Mouse (Mus musculus) kidney, embryonic 16.5 days (tissue): ENCODE data around the gene Cenpu. TPM values are rescaled to one million over a fixed set of nuclear protein-coding genes. Genes with fewer than 3 reads are reported as not detected.

ENCODE experiments used
- ATAC-seq: fragments of 200-750 bp; cut with Nextera tagmentation; 2 replicates; pipeline ENCODE4 v1.8.0; 2017; ENCODE audit warnings: moderate TSS enrichment; ENCODE audit not compliant: low FRiP score, low TSS enrichment
- H3K27ac ChIP-seq: fragments of 300-500 bp; sonication (generic); 2 replicates; pipeline ENCODE4 v1.5.1; 2014; ENCODE audit warnings: low read length
- H3K27me3 ChIP-seq: fragments of 300-500 bp; sonication (generic); 2 replicates; pipeline ENCODE4 v1.6.1; 2014; ENCODE audit warnings: low read length, control low read depth, mixed read lengths; ENCODE audit not compliant: insufficient read depth
- H3K36me3 ChIP-seq: fragments of 300-500 bp; sonication (generic); 2 replicates; pipeline ENCODE4 v1.6.1; 2014; ENCODE audit warnings: low read length, control low read depth, mixed read lengths; ENCODE audit not compliant: insufficient read depth
- H3K4me1 ChIP-seq: fragments of 300-500 bp; sonication (generic); 2 replicates; pipeline ENCODE4 v1.6.1; 2014; ENCODE audit warnings: low read length, control low read depth, mixed read lengths; ENCODE audit not compliant: insufficient read depth
- H3K4me2 ChIP-seq: fragments of 300-500 bp; sonication (generic); replicated peaks from 2 replicates; pipeline ENCODE4 v1.6.1; 2014; ENCODE audit warnings: low read depth, low read length
- H3K4me3 ChIP-seq: fragments of 300-500 bp; sonication (generic); 2 replicates; pipeline ENCODE4 v1.5.1; 2014; ENCODE audit warnings: mild to moderate bottlenecking, low read length
- H3K9ac ChIP-seq: fragments of 300-500 bp; sonication (generic); replicated peaks from 2 replicates; pipeline ENCODE4 v1.6.1; 2014; ENCODE audit warnings: low read length
- H3K9me3 ChIP-seq: fragments of 300-500 bp; sonication (generic); 2 replicates; pipeline ENCODE4 v1.6.1; 2016; ENCODE audit warnings: low read length, control low read depth
- WGBS: fragments of 180-500 bp; shearing (Covaris S2); extraction: QIAGEN DNeasy Blood & Tissue Kit; methylation state at CpG from one replicate; pipeline ENCODE4 v1.1.7; 2014; 5-methylcytosine and 5-hydroxymethylcytosine counted together
- polyA plus RNA-seq: library from polyadenylated mRNA; unstranded; fragments of >200 nt; fragmentation: Nextera tagmentation; extraction: Ambion mirVana; gene quantifications from 2 replicates; pipeline ENCODE4 v1.2.1, GENCODE M21; 2015

Gene Cenpu
- polyA plus RNA-seq, result 17.2 and 18.2 TPM in 2 replicates

DNA sequence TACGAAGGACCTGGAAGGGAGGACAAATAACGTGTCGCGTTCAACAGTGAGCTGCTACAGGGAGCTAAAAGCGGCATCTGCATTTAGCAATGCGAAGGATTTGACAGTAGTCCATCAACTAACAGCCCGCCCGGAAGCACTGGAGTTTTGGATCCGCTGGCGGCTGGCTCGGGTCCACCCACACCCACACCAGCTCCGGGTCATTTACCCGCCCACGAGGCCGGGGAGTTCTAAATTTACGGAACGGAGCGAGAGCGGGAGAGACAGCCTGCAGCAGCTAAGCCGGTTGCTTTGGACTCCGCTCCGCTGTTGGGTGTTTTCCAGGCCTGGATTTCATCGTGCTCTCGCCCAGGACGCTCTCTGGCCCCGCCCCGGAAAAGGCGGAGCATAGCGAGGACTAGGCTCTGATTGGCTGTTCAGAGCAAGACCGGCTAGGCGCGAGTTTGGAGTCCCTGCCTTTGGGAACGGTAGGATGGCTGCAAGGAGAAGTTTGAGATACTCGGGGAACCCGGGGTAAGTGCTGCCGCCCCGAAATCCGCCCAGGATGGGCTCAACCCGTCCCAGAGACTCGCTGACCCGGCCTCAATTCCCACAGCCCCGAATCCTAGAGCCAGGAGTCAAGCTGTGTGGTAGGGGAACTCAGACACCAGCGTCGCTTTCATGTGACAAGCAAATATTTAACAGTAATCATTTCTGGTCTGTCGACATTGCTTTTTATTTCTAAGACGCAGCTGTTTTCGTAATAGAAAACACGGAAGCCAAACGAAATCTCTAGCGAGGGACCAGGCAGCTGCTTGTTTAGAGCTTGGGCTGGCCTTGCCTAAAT lies at the start of gene Cenpu:
Cenpu (plus strand) TSS at position 414 of the 826 bp plus-strand sequence.
- Histone ChIP-seq H3K4me2 (peak within 1 kb of the TSS; percentile 62), H3K4me1 (peaks cover 17% of the 10 kb centered on the region), H3K9ac (peak within 1 kb of the TSS; percentile 69), H3K27ac (peak within 1 kb of the TSS; percentile 84; the same call in 1 of the 2 replicates), H3K9me3 (no peaks in the 10 kb centered on the region), H3K36me3 (no peaks in the 10 kb centered on the region), H3K27me3 (no peaks in the 10 kb centered on the region), H3K4me3 (peak within 1 kb of the TSS; percentile 70)
- under 1% methylated on average over 50 of the region's 50 CpGs for WGBS
- ATAC-seq, result peak; percentile 99

DNA sequence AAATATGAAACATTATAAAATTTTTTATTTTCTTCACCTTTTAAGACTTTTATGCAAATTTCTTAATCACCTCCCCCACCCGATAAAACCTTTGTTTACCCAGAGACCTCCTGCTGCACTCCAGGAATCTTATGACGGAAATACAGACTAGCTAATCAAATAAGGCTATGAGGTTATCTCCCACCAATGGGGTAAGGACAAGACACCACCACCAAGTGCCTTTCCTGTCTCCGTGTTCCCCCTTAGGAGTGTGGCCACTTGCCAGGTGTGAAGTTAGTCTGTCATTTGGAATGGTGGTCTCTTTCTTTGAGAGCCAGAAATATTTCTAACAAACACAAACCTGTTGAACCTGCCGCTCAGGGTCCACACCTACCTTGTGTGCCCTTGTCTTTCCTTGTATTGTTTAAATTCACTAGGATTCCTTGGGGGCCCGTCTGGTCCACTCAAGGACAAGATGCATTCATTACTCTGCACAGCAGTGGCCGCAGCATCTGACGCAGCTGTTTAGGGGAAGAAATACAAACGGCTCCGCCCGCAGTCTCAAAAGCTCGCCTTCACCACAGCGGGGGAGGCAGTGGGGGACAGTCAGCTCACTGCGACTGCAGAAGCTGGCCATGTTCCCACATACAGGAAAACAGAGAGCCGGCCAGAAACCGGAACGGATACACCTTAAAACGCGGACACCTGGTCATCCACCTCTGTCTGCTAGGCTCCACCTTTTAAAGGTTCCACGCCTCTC lies 49.3 kb upstream of the Cenpu start:
- no peaks in the 10 kb centered on the region for H3K27me3 ChIP-seq
- no peak for ATAC-seq

DNA sequence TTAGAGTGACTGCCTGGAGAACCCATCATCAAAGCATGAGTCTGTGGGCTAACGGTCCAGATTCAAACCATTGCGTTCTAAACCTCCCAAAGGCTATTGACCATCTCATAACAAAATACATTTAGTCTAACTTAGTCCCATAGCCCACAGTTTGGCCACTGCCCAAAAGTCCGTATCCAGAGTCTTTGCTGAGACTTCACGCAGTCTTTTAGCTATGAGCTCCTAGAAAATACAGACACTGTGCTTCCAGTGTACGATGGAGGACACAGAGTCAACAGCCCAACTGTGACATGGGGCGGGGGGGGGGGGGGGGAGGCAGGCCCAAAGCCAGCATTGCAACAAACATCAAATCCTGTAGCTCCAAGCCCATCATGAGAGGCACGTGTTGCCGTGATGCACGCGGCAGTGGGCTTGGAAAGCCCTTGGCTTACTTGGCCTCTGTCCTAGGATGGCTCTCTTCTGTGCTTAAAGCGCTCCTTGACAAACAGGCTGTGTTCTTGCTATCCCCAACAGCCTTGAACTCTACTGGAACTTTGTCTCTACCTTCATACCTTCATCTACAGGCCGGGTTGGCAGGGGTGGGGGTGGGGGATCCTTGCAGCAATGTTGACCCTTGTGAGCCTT lies 48.6 kb upstream of the Cenpu start:
- WGBS, result 80% methylated on average over 11 of the region's 12 CpGs
- H3K4me1 ChIP-seq, result peaks cover 41% of the 10 kb centered on the region
- no peak for ATAC-seq

More for the DNA sequence above, 49.3 kb upstream of the Cenpu start:
- Histone ChIP-seq H3K27ac (no peak overlapping the region), H3K9me3 (no peaks in the 10 kb centered on the region), H3K4me1 (peaks cover 41% of the 10 kb centered on the region), H3K9ac (0 out of 2 replicates have a peak overlapping the region, but pooled peaks have one; percentile 22), H3K4me3 (peak overlapping the region; percentile 42), H3K4me2 (peak overlapping the region; percentile 50), H3K36me3 (0 out of 2 replicates have a peak, but pooled peaks cover 5% of the 10 kb centered on the region)
- WGBS, result 25% methylated on average over 19 of the region's 19 CpGs

DNA sequence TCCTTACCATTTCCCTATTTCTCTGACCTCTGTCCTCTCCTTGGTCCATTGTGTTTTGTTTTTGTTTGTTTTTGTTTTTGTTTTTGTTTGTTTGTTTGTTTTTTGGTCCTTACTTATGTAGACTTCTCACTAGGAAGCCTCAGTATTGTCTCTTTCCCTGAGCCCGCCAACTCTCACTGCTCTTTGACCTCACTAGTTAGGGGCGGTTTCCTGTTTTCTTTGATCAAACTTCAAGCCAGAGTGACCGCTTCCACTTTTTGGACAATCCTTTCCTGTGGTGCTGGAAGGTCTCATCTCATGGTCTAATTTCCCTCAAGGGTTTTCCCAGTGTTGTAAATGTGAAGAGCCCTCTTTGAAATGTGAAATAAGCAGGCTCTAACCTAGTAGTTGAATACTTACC lies 47.6 kb upstream of the Cenpu start:
- Histone ChIP-seq H3K4me3 (no peak overlapping the region), H3K27me3 (no peaks in the 10 kb centered on the region), H3K4me2 (no peak overlapping the region), H3K36me3 (0 out of 2 replicates have a peak, but pooled peaks cover 5% of the 10 kb centered on the region), H3K27ac (no peak overlapping the region), H3K9me3 (no peaks in the 10 kb centered on the region), H3K4me1 (peaks cover 35% of the 10 kb centered on the region), H3K9ac (no peak overlapping the region)
- 47% methylated on average over 3 of the region's 3 CpGs for WGBS
- ATAC-seq, result no peak

More for the DNA sequence above, 48.6 kb upstream of the Cenpu start:
- H3K4me3 ChIP-seq, result peak overlapping the region; percentile 42
- H3K27me3 ChIP-seq, result no peaks in the 10 kb centered on the region
- H3K27ac ChIP-seq, result no peak overlapping the region
- 0 out of 2 replicates have a peak overlapping the region, but pooled peaks have one; percentile 22 for H3K9ac ChIP-seq
- H3K9me3 ChIP-seq, result no peaks in the 10 kb centered on the region
- H3K4me2 ChIP-seq, result peak overlapping the region; percentile 50
- 0 out of 2 replicates have a peak, but pooled peaks cover 5% of the 10 kb centered on the region for H3K36me3 ChIP-seq

DNA sequence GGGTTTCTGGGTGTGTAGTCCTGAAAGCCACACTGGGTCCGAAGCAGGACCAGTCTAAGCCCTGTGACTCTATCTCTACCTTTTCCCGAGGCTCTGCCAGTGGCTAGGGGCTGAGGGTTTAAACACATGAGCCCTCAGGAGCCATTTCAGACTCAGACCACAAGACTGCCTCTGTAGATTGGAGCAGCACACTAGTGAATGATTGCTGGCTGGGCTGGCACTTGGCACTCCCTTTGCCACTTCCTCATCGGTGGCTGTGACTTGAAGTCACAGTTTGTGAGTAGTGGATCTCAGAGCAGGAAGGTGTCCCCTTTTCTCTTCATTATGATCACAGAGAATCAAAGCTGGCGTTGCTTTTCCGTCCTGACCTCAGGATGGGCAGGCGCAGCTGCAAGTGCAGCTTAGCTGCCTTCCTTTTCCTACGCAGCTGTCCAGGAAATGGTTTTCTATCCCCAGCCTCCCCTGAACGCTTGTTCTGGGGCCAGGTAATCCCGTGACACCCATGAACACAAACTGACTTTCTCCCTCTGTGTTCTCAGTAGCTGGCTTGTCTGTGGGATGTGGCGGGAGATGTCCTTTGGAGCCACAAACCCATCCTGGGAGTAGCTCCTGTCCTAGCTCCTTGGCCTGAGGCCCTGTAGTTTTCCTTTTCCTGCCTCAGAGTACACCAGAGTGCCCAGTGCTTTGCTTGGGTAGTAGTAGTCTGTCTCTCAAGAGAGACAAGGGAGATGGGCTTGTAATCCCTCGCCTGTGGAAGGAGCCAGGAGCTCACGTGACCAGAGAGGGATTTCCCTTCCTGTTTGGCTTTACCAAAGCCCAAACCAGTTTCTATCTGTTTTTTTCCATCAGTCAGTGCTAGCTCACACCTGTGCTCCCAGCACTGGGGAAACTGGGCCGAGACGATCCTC lies 43.1 kb upstream of the Cenpu start:
- Histone ChIP-seq H3K27me3 (no peaks in the 10 kb centered on the region), H3K9me3 (no peaks in the 10 kb centered on the region), H3K9ac (no peak overlapping the region), H3K4me2 (no peak overlapping the region), H3K36me3 (0 out of 2 replicates have a peak, but pooled peaks cover 5% of the 10 kb centered on the region), H3K4me1 (peaks cover 13% of the 10 kb centered on the region), H3K27ac (no peak overlapping the region), H3K4me3 (no peak overlapping the region)
- no peak for ATAC-seq
- 77% methylated on average over 14 of the region's 14 CpGs for WGBS

DNA sequence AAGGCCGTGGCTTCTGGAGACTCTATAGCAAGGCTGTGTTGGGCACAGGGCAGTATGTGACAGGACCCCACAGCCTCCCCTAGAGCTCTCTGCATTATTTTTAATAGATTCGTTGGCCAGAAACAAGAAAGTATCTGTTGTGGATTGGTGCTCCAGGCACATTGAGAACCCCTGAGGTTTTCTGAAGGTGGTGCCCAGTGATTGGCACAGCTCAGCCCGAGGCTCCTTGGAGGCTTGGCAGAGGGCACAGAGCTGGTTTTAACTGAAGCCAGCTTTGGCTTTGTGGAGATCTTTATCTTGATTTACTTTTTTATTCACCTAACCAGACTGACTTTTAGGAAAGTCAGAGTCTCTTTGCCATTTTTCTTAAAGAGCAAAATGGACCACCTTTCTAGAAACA lies 42.4 kb upstream of the Cenpu start:
- 77% methylated on average over 3 of the region's 3 CpGs for WGBS
- 0 out of 2 replicates have a peak, but pooled peaks cover 5% of the 10 kb centered on the region for H3K36me3 ChIP-seq
- no peak overlapping the region for H3K9ac ChIP-seq
- H3K4me1 ChIP-seq, result peaks cover 7% of the 10 kb centered on the region
- no peak overlapping the region for H3K27ac ChIP-seq
- H3K4me2 ChIP-seq, result no peak overlapping the region
- no peak for ATAC-seq
- H3K4me3 ChIP-seq, result no peak overlapping the region
- H3K9me3 ChIP-seq, result no peaks in the 10 kb centered on the region
- no peaks in the 10 kb centered on the region for H3K27me3 ChIP-seq

DNA sequence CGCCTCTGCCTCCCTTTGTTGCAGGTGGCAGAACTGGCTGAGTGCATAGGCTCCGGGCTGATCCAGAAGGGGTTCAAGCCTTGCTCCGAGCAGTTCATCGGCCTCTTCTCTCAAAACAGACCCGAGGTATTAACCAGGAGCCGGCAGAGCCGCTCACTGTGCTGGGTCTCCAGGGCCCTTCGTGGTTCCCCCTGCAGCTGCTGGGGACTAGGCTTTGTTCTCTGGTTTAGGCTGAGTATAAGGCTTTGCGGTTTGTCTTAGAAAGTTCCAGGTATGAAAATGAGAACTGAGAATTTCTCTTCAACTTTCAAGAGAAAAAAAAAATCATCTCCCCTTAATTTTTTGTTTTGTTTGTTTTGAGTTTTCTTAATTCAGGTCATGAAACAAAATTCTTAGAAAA lies 40.5 kb upstream of the Cenpu start:
- 90% methylated on average over 9 of the region's 9 CpGs for WGBS

DNA sequence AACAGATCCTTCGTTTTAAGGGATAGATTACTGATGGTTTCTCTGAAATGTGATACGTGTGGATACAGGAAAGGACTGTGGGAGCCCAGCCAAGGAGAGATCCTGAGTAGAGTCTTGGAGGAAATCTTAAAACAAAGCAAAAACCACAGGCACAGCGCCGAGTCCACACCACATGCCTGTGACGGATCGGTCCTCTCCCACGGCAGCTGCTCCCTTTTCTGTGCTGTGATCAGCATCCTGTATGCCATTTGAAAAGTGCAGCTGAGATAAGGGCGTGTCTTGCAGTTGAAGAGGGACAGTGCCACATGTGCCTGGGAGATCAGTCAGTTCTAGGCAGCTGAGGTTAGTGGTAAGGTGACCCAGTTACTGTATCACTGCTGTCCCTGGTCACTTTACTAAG lies 39.3 kb upstream of the Cenpu start:
- Histone ChIP-seq H3K4me1 (no peaks in the 10 kb centered on the region), H3K4me3 (no peak overlapping the region), H3K4me2 (no peak overlapping the region), H3K9me3 (no peaks in the 10 kb centered on the region), H3K36me3 (no peaks in the 10 kb centered on the region), H3K27me3 (no peaks in the 10 kb centered on the region), H3K9ac (no peak overlapping the region), H3K27ac (no peak overlapping the region)
- peak; percentile 69 for ATAC-seq
- WGBS, result 32% methylated on average over 8 of the region's 8 CpGs

More for the DNA sequence above, 40.5 kb upstream of the Cenpu start:
- no peak for ATAC-seq
- Histone ChIP-seq H3K4me2 (no peak overlapping the region), H3K36me3 (0 out of 2 replicates have a peak, but pooled peaks cover 1% of the 10 kb centered on the region), H3K4me3 (no peak overlapping the region), H3K9ac (no peak overlapping the region), H3K4me1 (no peaks in the 10 kb centered on the region), H3K9me3 (no peaks in the 10 kb centered on the region), H3K27ac (no peak overlapping the region), H3K27me3 (no peaks in the 10 kb centered on the region)

DNA sequence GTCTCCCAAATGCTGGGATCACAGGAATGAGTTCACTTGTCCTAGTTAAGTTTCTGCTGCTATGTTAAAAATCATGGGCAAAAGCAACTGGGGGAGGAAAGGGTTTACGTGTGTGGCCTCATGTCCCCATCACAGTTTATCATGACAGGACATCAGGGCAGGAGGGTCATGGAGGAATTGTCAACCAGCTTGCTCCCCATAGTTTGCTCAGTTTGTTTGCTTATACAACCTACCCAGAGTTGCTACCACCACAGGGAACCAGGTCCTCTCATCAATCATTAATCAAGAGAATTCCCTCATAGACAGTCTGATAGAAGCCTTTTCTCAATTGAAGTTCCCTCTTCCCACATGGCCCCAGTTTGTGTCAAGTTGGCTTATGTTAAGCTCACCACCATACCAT lies 37.8 kb upstream of the Cenpu start:
- Histone ChIP-seq H3K4me1 (no peaks in the 10 kb centered on the region), H3K4me3 (no peak overlapping the region), H3K36me3 (no peaks in the 10 kb centered on the region), H3K9me3 (no peaks in the 10 kb centered on the region), H3K4me2 (no peak overlapping the region), H3K9ac (no peak overlapping the region), H3K27me3 (no peaks in the 10 kb centered on the region), H3K27ac (no peak overlapping the region)
- 75% methylated on average over 1 of the region's 1 CpGs for WGBS
- ATAC-seq, result no peak
